ENCODE assay signal across 26 mouse cellular contexts in genomic region chr14:13469211-13469610, GRCm38 (mm10).
DNase-seq lines count a peak whose midpoint lies in the region; ATAC-seq and TF ChIP-seq lines count a peak whose summit lies in the region.
"Had no signal": no experiment of that assay in that cellular context is flagged by ENCODE, and none has a peak within 500 bp of the region (broad histone marks: within the 10 kb centered on the region; RNA-seq: fewer than 3 reads in every experiment).

No protein-coding gene starts in this region.

- intact Hi-C loops in gastrocnemius, postnatal 36 days (cut with DNase I) = no loop called here

- no peak for ATAC-seq in midbrain, embryonic 11.5 days (ENCODE audit: low FRiP score)
- no peak for ATAC-seq in forebrain, embryonic 11.5 days (replicated peaks; ENCODE audit: low FRiP score)
- ATAC-seq: activated CD4-positive, CD25-positive, alpha-beta regulatory T cell, adult 4 months; CD4-positive, CD25-positive, alpha-beta regulatory T cell, adult 4 months; Patski had no signal

- H3K4me3 ChIP-seq in ES-E14 (ENCODE audit: insufficient read depth in 1 of 2, low read depth in 1 of 2, low read length in 2 of 2, poor library complexity in 1 of 2, severe bottlenecking in 1 of 2) = no peak overlapping the region
- no peak overlapping the region for H3K4me3 ChIP-seq in midbrain, embryonic 11.5 days (ENCODE audit: low read depth, low read length)
- no peak overlapping the region for H3K4me3 ChIP-seq in forebrain, embryonic 11.5 days (ENCODE audit: low read depth, low read length)

- H3K4me2 ChIP-seq in midbrain, embryonic 11.5 days = no peak overlapping the region
- H3K4me2 ChIP-seq in forebrain, embryonic 11.5 days (ENCODE audit: low read depth, low read length, severe bottlenecking) = no peak overlapping the region

- H3K9ac ChIP-seq in ES-E14 (ENCODE audit: insufficient read depth, low read depth, low read length, poor library complexity, severe bottlenecking) = no peak overlapping the region
- H3K9ac ChIP-seq in midbrain, embryonic 11.5 days (ENCODE audit: low read length) = no peak overlapping the region
- no peak overlapping the region for H3K9ac ChIP-seq in forebrain, embryonic 11.5 days (ENCODE audit: low read length)

- H3K9me3 ChIP-seq in ES-E14 (ENCODE audit: control insufficient read depth, insufficient read depth, low read depth, low read length) = no peaks in the 10 kb centered on the region
- no peaks in the 10 kb centered on the region for H3K9me3 ChIP-seq in midbrain, embryonic 11.5 days (ENCODE audit: control insufficient read depth, low read length)
- no peaks in the 10 kb centered on the region for H3K9me3 ChIP-seq in forebrain, embryonic 11.5 days (ENCODE audit: control insufficient read depth, low read length)
- H3K9me3 ChIP-seq: G1E had no signal

- in situ Hi-C loops in ES-E14 (cut with MboI; ENCODE audit: low sequenced_read_pairs in 2 of 2, unreplicated experiment in 2 of 2) = no loop called here

- peak; percentile 53 for DNase-seq in ES-CJ7 (ENCODE audit: low read depth, low spot score)
- DNase-seq in ES-E14 (ENCODE audit: low read depth, low spot score) = peak; percentile 17
- DNase-seq in R1 (ENCODE audit: low read depth, low spot score) = peak; percentile 71
- peak; percentile 71 for DNase-seq in ZHBTc4 (ENCODE audit: low read depth, low spot score)
- no peak for DNase-seq in ovary, postnatal 14 days (ENCODE audit: low spot score)
- DNase-seq in midbrain, embryonic 11.5 days (ENCODE audit: low spot score, missing footprints) = no peak
- no peak for DNase-seq in forebrain, embryonic 11.5 days (ENCODE audit: low spot score)
- DNase-seq in gastrocnemius, postnatal 36 days = no peak
- DNase-seq: adrenal gland, adult 2 months; adrenal gland, adult 8-10 months; adrenal gland, postnatal 10 days; adrenal gland, postnatal 14 days; adrenal gland, postnatal 25 days; adrenal gland, postnatal 36 days; B cell, adult 2 months; cerebellum, adult 11 months; cerebellum, adult 11-12 months; cerebellum, adult 18-20 months; cerebellum, adult 2 months; cerebellum, adult 8-10 months; cerebellum, adult 9-10 months had no signal

- no peaks in the 10 kb centered on the region for H3K36me3 ChIP-seq in ES-E14 (ENCODE audit: control insufficient read depth, insufficient read depth, low read length, poor library complexity, severe bottlenecking)
- no peaks in the 10 kb centered on the region for H3K36me3 ChIP-seq in midbrain, embryonic 11.5 days (ENCODE audit: control insufficient read depth, insufficient read depth, low read length)
- H3K36me3 ChIP-seq in forebrain, embryonic 11.5 days (ENCODE audit: control insufficient read depth, insufficient read depth, low read length) = no peaks in the 10 kb centered on the region
- H3K36me3 ChIP-seq: G1E had no signal

- H3K27me3 ChIP-seq in midbrain, embryonic 11.5 days (ENCODE audit: control insufficient read depth, insufficient read depth, low read length) = no peaks in the 10 kb centered on the region
- no peaks in the 10 kb centered on the region for H3K27me3 ChIP-seq in forebrain, embryonic 11.5 days (ENCODE audit: control insufficient read depth, insufficient read depth, low read length)
- H3K27me3 ChIP-seq: CH12.LX, Patski had no signal

- H3K4me1 ChIP-seq in ES-E14 (ENCODE audit: control insufficient read depth in 2 of 2, insufficient read depth in 2 of 2, low read length in 2 of 2, poor library complexity in 1 of 2) = no peaks in the 10 kb centered on the region
- no peaks in the 10 kb centered on the region for H3K4me1 ChIP-seq in midbrain, embryonic 11.5 days (ENCODE audit: control insufficient read depth, insufficient read depth, low read length)
- no peaks in the 10 kb centered on the region for H3K4me1 ChIP-seq in forebrain, embryonic 11.5 days (replicated peaks; ENCODE audit: control insufficient read depth, insufficient read depth, low read length)

- no peak overlapping the region for H3K27ac ChIP-seq in ES-E14 (ENCODE audit: insufficient read depth, low read depth, low read length, poor library complexity, severe bottlenecking)
- no peak overlapping the region for H3K27ac ChIP-seq in midbrain, embryonic 11.5 days (ENCODE audit: low read depth, low read length)
- no peak overlapping the region for H3K27ac ChIP-seq in forebrain, embryonic 11.5 days (ENCODE audit: low read depth, low read length)

- 79% methylated on average over 2 of the region's 2 CpGs for WGBS in midbrain, embryonic 11.5 days
- WGBS in forebrain, embryonic 11.5 days = 85% methylated on average over 2 of the region's 2 CpGs

TF ChIP-seq in ES-E14, 5 proteins besides CTCF, POLR2A, EP300 and RAD21:
- TF ChIP-seq MAFK (IDR thresholded peaks at IDR 0.05; ENCODE audit: insufficient read depth, low read depth, low read length) = no peak
- TF ChIP-seq ZNF384 (IDR thresholded peaks at IDR 0.05; ENCODE audit: low read depth, low read length) = no peak
- TF ChIP-seq HCFC1 (IDR thresholded peaks at IDR 0.05; ENCODE audit: borderline replicate concordance, insufficient read depth, low read length) = no peak
- no peak for TF ChIP-seq ZC3H11A (IDR thresholded peaks at IDR 0.05; ENCODE audit: borderline replicate concordance, low read depth, low read length)
- TF ChIP-seq CHD2 (IDR thresholded peaks at IDR 0.05; ENCODE audit: low read depth, low read length) = no peak

Comparison
In these comparisons a context has a peak if more than half of its experiments do, and no peak if none do; other contexts are left out.
1. DNase-seq: peak in ES-CJ7 (single experiment), ES-E14 (single experiment), R1 (single experiment) and ZHBTc4 (single experiment); none in ovary, postnatal 14 days (single experiment), midbrain, embryonic 11.5 days (single experiment), forebrain, embryonic 11.5 days (single experiment) and gastrocnemius, postnatal 36 days (0 of 2).